Mouse (Mus musculus) c-Kit-positive CD71-negative TER-119-negative erythroid progenitor cells, embryonic 14.5 days (primary cell): ENCODE results near the gene Sirt4.

Experiments
- DNase-seq: peaks from one replicate; pipeline ENCODE4 v3.0.0-alpha.2; 2013; ENCODE audit warnings: low read depth

Sirt4 gene

GRCm38 (mm10) chr5:115491771-115492322 lies 7.3 kb upstream of the Sirt4 start:
- peak; percentile 85 for DNase-seq

DNA sequence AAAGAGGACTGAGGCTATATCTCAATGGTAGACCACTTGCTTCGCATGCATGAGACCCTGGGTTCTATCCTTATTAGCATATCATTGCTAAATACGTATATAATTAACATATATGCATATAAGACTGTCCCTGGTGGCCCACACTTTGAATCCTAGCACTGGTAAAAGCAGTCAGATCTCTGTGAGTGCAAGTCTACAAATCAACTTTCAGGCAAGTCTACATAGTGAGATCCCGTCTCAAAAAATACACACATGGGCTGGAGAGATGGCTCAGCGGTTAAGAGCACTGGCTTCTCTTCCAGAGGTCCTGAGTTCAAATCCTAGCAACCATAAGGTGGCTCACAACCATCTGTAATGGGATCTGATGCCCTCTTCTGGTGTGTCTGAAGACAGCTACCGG lies 6.6 kb upstream of the Sirt4 start:
- no peak for DNase-seq

- DNase-seq: no peak
These were observed 6.1 kb upstream of the Sirt4 start for GRCm38 (mm10) chr5:115490638-115491000.

DNA sequence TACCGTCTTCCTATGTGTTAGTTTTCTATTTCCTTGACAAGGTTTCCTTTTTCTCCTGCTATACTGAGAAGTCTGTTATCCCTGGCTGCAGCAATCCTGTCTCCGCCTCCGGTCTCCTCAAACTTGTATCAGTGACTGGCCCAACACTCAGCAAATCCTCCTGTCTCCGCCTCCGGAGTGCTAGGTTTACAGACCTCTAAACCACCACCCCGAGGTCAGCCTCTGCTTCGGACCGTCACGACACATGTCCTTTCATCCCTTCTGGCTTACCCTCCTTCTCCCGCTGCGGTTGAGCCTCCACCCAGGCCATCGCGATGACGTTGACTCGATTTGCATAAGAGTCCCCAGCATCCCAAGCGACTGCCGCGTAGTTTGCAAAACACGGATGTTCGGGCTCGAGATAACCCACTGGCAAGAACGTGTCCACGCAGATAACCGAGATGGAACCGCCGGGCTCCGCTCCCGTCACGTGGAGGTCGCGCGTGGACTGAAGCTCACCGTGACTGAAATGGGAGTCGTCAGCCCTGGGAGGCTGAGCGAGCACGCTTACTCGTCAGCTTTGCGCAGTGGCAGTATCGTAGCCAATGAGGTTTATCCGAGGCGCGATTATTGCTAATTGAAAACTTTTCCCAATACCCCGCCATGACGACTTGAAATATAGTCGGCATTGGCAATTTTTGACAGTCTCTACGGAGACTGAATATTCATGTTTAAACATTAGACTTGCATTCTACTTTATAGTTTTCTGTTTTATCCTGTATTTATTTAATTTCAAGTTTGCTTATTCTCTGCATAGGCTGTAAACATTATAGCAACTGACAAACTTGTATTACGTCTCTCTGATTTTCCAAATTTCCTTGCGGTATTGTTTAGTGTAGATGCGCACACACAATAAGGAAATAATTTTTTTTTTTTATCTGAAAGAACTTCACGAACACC lies 5.4 kb upstream of the Sirt4 start:
- DNase-seq: peak; percentile 87

DNA sequence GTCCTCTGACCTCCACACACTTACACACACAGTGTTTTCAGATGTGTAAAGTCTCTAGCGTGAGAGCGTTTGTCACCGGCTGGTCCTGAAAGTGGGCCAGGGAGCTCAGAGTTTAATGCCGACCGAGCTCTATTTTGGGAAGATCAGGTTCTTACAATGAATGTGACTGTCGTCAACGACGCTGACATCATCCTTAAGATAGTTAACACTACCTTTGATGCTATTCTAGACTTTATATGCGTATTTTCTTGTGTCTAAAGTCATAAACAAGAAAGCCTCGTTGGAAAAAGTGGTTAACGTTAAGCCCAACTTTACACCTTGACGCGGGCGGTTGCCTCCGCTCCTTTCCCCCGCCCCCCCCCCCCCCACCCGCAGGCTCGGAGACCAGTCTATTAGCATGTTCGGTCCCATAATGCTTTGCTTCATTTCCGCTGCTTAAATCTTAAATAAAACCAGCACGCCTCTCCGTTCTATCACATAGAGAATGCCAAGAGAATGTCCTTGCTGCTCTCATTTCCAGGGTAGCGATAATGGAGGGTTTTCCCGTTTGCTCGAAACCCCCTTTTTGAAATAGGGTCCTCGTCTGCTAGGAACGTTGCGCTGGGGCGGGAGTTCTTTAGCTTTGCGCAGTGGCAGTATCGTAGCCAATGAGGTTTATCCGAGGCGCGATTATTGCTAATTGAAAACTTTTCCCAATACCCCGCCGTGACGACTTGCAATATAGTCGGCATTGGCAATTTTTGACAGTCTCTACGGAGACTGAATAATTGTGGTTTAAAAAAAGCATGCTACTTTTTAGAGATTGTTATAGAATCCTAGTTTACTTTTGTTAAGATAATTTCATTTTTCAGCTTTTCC lies 4.5 kb upstream of the Sirt4 start:
- DNase-seq: no peak

DNA sequence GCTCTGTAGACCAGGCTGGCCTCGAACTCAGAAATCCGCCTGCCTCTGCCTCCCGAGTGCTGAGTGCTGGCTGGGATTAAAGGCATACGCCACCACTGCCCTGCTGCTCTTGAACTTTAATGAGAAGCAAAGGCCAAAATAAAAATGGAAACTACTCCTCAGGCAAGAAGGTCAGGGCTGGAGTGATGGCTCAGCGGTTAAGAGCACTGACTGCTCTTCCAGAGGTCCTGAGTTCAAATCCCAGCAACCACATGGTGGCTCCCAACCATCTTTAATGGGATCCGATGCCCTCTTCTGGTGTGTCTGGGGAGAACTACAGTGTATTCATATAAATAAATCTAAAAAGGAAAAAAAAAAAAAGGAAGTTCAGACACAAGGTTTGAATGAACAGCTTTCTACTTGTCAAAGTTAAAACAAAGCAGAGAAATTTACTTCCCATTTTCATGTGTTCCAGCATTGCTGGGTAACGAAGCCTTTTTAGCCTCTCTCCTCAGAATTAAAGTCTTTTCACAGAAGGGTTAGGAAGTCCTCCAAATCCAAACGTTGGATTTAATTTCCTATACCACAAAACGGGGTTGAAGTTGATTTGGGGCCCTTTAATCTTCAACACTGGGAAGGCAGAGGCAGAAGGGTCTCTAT lies 3.5 kb upstream of the Sirt4 start:
- no peak for DNase-seq

DNA sequence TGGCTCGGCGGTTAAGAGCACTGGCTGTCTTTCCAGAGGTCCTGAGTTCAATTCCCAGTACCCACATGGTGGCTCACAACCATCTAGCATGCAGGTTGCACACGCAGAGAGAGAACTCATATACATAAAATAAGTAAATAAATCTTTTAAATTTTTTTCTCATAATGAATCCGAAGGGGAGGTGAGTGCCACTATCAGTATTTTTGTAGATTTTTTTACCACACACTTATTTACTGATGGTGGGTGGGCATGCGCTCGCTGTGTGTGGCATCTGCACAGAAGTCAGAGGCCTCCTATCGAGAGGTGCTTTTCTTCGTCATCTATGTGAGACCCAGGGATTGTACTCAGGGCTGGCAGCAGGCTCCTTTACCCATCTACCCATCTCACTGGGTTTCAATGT lies 2.8 kb upstream of the Sirt4 start:
- DNase-seq: no peak

DNA sequence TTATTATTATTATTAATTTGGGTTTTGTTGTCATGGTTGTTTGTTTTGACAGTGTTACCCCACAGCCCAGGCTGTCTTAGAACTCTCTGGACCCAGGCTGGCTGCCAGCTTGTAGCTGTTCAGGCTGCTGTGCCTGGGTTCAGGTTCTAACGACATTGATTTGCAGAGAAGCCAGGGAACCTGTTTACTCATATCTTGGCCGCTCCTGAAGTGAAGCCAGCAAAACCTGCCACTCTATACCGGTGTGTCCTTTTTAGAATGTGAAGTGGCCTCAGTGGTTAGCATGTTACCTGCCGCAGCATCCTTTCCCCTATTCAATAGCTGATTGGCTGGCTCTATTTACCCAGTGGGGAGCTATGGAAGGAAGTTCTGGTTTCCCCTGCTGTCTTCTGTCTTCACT lies 2.2 kb upstream of the Sirt4 start:
- DNase-seq: no peak

GRCm38 (mm10) chr5:115485489-115486205 lies 1.1 kb upstream of the Sirt4 start:
- no peak for DNase-seq

DNA sequence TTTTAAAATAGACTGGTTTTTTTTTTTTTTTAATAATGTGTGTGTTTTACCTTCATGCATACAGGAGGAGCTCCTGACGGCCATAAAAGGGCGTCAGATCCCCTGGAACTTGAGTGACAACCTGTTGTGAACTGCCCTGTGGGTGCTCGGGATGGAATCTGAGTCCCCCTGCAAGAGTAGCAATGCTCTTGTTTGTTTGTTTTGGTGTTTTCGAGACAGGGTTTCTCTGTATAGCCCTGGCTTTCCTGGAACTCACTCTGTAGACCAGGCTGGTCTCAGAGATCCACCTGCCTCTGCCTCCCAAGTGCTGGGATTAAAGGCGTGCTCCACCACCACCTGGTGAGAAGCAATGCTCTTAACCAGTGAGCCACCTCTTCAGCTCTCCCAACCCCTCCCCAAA lies 471 bp upstream of the Sirt4 start:
- no peak for DNase-seq

DNA sequence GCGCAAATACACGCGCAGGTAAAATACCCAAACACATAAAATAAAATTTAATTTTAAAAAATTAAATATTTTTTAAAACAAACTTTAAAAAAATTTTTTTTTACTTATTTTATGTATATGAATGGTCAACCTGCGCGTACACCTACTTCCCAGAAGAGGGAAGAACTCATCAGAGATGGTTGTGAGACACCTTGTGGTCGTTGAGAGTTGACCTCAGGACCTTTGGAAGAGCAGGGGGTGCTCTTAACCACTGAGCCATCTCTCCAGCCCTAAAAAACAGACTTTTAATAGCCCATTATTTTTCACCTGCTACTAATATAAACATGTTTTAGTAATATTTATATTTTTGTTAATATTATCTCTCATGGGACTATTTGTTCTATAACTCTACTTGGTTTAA lies 1.1 kb downstream of the Sirt4 start:
- no peak for DNase-seq

DNA sequence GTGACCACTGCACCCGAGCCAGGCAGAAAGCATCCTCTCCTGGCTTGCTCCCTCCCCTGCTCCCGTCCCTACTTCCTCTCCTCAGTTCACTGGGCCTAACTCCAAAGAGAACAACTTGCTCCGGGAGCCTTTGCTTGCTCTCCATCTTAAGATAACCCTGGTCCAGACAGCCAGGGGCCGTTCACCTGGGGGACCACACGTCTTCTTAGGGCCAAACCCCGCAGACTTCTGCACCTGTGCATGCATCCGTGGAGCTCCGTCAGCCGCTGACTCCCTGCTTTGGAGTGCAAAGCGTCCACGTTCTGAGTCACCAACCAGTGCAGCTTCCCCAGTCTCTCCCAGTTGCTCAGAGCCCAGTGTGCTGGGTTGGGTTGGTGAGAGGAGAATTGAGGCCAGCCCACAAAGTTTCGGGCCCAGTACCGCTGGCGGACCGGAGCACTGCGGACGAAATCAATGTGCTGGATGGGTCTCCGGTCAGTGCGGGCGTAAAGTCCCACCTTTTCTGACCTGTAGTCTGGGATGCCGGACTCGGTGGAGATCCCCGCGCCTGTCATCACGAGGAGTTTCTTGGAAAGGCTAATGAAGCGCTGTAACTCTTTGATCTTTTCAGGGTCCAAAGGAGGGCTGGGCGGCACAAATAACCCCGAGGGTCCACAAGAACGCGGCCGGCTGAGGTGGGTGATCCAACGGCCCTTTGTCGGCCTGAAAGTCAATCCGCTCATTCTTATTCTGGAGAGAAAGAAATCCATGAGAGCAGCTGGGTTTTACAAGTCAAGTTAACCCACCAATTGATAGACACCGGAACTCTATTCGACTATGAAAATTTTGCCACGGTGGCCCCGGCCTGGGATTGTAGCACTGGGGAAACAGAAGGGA lies 1.9 kb downstream of the Sirt4 start:
- no peak for DNase-seq

GRCm38 (mm10) chr5:115480101-115480500 lies 4.4 kb downstream of the Sirt4 start:
- no peak for DNase-seq

DNA sequence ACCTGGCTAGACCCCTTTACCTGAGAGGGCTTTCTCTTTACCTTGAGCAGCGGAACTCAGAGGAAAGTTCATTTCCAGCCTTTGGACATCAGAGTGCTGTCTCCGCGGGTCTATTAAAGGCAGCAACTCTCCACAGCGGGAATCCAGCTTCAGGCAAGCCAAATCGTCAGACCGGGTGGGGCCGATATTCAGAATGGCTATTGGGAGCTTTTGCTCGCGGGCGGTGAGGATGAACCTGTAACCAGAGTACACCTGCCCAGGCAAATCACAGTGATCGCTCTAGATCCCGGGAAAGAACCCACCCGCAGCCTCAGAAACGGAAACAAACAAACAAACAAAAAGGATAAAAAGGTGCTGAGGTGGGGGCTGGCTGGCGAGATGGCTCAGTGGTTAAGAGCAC lies 5.0 kb downstream of the Sirt4 start:
- no peak for DNase-seq

DNA sequence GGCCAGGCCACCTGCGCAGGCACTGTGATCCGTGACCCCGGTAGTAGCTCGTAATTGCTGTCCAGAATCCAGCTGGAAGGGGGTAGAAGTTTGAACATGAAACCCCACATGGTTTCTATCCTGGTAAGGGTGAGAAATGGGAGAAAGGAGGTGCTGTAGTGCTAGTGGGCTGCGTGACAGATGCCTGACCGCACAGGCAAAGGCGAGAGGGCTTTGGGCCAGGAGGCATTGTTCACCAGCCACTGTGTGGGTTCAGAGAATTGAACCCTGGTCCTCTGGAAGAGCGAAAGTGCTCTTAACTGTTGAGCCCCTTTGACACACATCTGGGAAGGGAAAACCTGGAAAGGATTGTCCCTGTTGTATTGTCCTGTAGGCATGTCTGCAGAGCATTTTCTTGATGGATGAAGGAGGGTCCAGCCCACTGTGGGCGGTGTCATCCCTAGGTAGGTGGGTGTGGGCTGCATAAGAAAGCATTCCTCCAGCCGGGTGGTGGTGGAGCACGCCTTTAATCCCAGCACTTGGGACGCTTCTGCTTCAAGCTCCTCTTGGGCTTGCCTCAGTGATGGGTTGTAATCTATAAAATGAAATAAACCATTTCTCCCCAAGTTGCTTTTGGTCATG lies 8.3 kb downstream of the Sirt4 start:
- DNase-seq: no peak

GRCm38 (mm10) chr5:115475337-115476106 lies 9.0 kb downstream of the Sirt4 start:
- no peak for DNase-seq

DNA sequence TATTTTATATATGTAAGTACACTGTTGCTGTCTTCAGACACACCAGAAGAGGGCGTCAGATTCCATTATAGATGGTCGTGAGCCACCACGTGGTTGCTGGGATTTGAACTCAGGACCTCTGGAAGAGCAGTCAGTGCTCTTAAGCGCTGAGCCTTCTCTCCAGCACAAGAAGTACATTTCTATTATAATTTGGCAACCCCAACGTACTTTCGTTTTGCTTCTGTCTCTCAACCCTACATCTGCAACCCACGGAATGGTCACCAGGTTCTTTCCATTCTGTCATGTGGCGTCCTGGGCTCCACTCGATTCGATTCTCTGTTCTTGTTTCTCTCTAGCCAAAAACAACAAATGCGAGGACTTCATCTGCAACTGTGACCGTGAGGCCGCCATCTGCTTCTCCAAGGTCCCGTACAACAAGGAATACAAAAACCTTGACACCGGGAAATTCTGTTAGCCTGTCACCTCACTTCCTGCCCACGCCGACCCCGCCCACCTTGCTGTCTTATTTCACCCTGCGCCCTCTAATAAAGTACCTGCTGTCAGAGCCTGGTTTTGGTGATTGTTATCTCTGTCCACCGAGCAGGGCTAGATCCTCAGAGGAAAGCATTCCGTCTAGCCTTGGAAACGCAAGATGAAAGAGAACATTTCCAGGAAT lies 10.2 kb downstream of the Sirt4 start:
- DNase-seq: no peak

DNA sequence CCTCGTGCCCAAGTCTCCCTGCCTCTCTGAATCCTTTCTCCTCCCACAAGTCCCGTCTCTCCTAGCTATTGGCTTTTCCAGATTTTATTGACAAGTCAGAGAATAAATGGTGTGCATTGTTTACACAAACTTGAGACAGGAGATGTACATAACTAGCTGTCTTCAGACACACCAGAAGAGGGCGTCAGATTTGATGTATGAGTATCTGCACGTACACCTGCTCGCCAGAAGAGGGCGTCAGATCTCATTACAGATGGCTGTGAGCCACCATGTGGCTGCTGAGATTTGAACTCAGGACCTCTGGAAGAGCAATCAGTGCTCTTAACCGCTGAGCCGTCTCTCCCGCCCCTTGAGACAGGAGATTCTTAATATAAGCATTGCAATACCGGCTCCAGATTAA lies 11.3 kb downstream of the Sirt4 start:
- no peak for DNase-seq
